Mouse (Mus musculus) forebrain, embryonic 11.5 days (tissue): ENCODE results near the gene Tmem131. TPM values are rescaled to one million over a fixed set of nuclear protein-coding genes. Genes with fewer than 3 reads are reported as not detected.

Source experiments
- ATAC-seq: fragments of 200-750 bp; cut with Nextera tagmentation; replicated peaks from 2 replicates; pipeline ENCODE4 v1.8.0; 2017; ENCODE audit warnings: moderate TSS enrichment; ENCODE audit not compliant: low FRiP score
- DNase-seq: peaks from one replicate; pipeline ENCODE4 v3.0.0-alpha.2; 2017; ENCODE audit warnings: low spot score
- H3K27ac ChIP-seq: fragments of 300-500 bp; sonication (generic); 2 replicates; pipeline ENCODE4 v1.5.1; 2014; ENCODE audit warnings: low read depth, low read length
- H3K27me3 ChIP-seq: fragments of 300-500 bp; sonication (generic); 2 replicates; pipeline ENCODE4 v1.6.1; 2014; ENCODE audit warnings: mild to moderate bottlenecking, low read length, mixed read lengths; ENCODE audit not compliant: control insufficient read depth, insufficient read depth
- H3K36me3 ChIP-seq: fragments of 300-500 bp; sonication (generic); 2 replicates; pipeline ENCODE4 v1.6.1; 2014; ENCODE audit warnings: mild to moderate bottlenecking, low read length, moderate library complexity, mixed read lengths; ENCODE audit not compliant: control insufficient read depth, insufficient read depth
- H3K4me1 ChIP-seq: fragments of 300-500 bp; sonication (generic); replicated peaks from 2 replicates; pipeline ENCODE4 v1.6.1; 2014; ENCODE audit warnings: low read length, mixed read lengths; ENCODE audit not compliant: control insufficient read depth, insufficient read depth
- H3K4me2 ChIP-seq: fragments of 300-500 bp; sonication (generic); 2 replicates; pipeline ENCODE4 v1.6.1; 2014; ENCODE audit warnings: low read depth, mild to moderate bottlenecking, low read length, moderate library complexity, mixed read lengths; ENCODE audit not compliant: severe bottlenecking
- H3K4me3 ChIP-seq: fragments of 300-500 bp; sonication (generic); 2 replicates; pipeline ENCODE4 v1.5.1; 2014; ENCODE audit warnings: low read depth, low read length
- H3K9ac ChIP-seq: fragments of 300-500 bp; sonication (generic); 2 replicates; pipeline ENCODE4 v1.6.1; 2014; ENCODE audit warnings: low read length
- H3K9me3 ChIP-seq: fragments of 300-500 bp; sonication (generic); 2 replicates; pipeline ENCODE4 v1.6.1; 2016; ENCODE audit warnings: low read length, mixed read lengths; ENCODE audit not compliant: control insufficient read depth
- WGBS: fragments of 180-500 bp; shearing (Covaris S2); extraction: QIAGEN DNeasy Blood & Tissue Kit; methylation state at CpG from one replicate; pipeline ENCODE4 v1.1.7; 2014; 5-methylcytosine and 5-hydroxymethylcytosine counted together
- polyA plus RNA-seq: library from polyadenylated mRNA; unstranded; fragments of >200 nt; fragmentation: Nextera tagmentation; extraction: Ambion mirVana; gene quantifications from 2 replicates; pipeline ENCODE4 v1.2.1, GENCODE M21; 2014

The Tmem131 gene
- polyA plus RNA-seq, 1 experiment from 2014 or later = 23.3 TPM

GRCm38 (mm10) chr1:36759076-36759475 is 184.4 kb downstream of the Tmem131 start:
- ATAC-seq (no peak), DNase-seq (no peak)
- no peaks in the 10 kb centered on the region for H3K36me3 ChIP-seq
- WGBS = 88% methylated on average over 18 of the region's 18 CpGs
- H3K27ac ChIP-seq = no peak overlapping the region
- no peak overlapping the region for H3K4me3 ChIP-seq
- no peak overlapping the region for H3K9ac ChIP-seq
- H3K4me1 ChIP-seq = no peaks in the 10 kb centered on the region
- no peak overlapping the region for H3K4me2 ChIP-seq
- no peaks in the 10 kb centered on the region for H3K27me3 ChIP-seq
- no peaks in the 10 kb centered on the region for H3K9me3 ChIP-seq

DNA sequence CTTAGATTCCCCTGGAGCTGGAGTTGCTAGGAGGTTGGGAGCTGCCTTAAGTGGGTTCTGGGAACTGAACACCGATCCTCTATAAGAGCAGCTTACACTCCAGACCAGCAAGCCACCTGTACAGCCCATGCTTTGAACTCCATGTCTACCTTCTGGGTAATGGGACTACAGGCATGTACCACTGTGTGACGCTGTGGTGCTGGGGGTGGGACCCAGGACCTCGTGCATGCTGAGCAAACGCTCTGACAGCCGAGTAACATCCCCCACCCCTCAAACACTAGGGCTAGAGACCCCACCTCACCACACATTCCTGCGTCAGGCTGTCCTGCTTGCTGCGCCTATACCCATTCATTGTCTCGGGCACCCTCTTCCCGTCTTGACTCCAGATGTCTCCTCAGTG is 184.9 kb downstream of the Tmem131 start:
- no peaks in the 10 kb centered on the region for H3K27me3 ChIP-seq
- H3K9ac ChIP-seq = no peak overlapping the region
- WGBS = 83% methylated on average over 9 of the region's 9 CpGs
- DNase-seq (no peak), ATAC-seq (no peak)
- H3K36me3 ChIP-seq = no peaks in the 10 kb centered on the region
- no peak overlapping the region for H3K4me3 ChIP-seq
- no peak overlapping the region for H3K4me2 ChIP-seq
- no peaks in the 10 kb centered on the region for H3K9me3 ChIP-seq
- no peak overlapping the region for H3K27ac ChIP-seq
- H3K4me1 ChIP-seq = no peaks in the 10 kb centered on the region

DNA sequence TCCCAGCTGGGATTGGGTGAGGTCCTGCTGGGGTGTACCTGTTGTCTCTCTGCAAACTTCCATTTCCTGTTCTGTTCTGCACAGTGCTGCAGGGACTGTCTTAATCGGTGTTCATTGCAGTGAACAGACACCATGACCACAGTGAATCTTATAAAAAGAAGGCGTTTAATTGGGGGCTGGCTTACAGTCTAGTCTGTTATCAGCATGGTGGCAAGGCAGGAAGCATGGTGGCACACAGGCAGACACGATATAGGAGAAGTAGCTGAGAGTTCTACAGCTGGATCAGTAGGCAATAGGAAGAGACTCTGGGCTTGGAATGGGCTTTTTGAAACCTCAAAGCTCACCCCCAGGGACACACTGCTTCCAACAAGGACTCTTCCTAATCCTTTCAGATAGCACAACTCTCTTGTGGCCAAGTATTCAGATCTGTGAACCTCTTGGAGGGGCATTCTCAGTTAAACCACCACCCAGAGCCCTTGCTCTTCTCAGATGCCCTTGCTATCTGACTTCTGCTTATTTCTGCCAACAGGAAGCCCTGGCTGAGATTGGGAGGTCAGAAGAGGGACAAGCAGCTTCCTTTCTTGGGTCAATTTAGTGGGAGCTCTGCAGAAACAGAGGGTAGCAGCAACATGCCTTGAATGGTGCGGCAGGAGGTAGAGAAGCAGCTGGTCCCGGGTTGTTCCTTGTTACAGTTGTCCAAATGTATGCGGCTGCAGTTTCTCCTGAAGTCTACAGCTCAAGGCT is 189.4 kb downstream of the Tmem131 start:
- DNase-seq = no peak
- Histone ChIP-seq H3K9ac (no peak overlapping the region), H3K4me3 (no peak overlapping the region), H3K36me3 (no peaks in the 10 kb centered on the region), H3K4me1 (no peaks in the 10 kb centered on the region), H3K27ac (no peak overlapping the region), H3K9me3 (no peaks in the 10 kb centered on the region), H3K4me2 (no peak overlapping the region), H3K27me3 (no peaks in the 10 kb centered on the region)
- WGBS = 91% methylated on average over 6 of the region's 6 CpGs
- no peak for ATAC-seq

- H3K36me3 ChIP-seq = no peaks in the 10 kb centered on the region
Observed at GRCm38 (mm10) chr1:36746452-36746851, 197.0 kb downstream of the Tmem131 start.

GRCm38 (mm10) chr1:36745661-36746060 is 197.8 kb downstream of the Tmem131 start:
- WGBS = 38% methylated on average over 4 of the region's 4 CpGs
- Histone ChIP-seq H3K4me2 (no peak overlapping the region), H3K9ac (no peak overlapping the region), H3K36me3 (no peaks in the 10 kb centered on the region), H3K4me1 (0 out of 2 replicates have a peak, but pooled peaks cover 2% of the 10 kb centered on the region), H3K4me3 (no peak overlapping the region), H3K27ac (no peak overlapping the region), H3K9me3 (no peaks in the 10 kb centered on the region), H3K27me3 (no peaks in the 10 kb centered on the region)
- no peak for DNase-seq
- no peak for ATAC-seq

More at GRCm38 (mm10) chr1:36746452-36746851, 197.0 kb downstream of the Tmem131 start:
- DNase-seq (peak; percentile 81), ATAC-seq (no peak)
- Histone ChIP-seq H3K4me2 (no peak overlapping the region), H3K4me1 (0 out of 2 replicates have a peak, but pooled peaks cover 2% of the 10 kb centered on the region), H3K9me3 (no peaks in the 10 kb centered on the region), H3K9ac (no peak overlapping the region), H3K27ac (no peak overlapping the region), H3K4me3 (no peak overlapping the region), H3K27me3 (no peaks in the 10 kb centered on the region)
- 43% methylated on average over 15 of the region's 15 CpGs for WGBS

DNA sequence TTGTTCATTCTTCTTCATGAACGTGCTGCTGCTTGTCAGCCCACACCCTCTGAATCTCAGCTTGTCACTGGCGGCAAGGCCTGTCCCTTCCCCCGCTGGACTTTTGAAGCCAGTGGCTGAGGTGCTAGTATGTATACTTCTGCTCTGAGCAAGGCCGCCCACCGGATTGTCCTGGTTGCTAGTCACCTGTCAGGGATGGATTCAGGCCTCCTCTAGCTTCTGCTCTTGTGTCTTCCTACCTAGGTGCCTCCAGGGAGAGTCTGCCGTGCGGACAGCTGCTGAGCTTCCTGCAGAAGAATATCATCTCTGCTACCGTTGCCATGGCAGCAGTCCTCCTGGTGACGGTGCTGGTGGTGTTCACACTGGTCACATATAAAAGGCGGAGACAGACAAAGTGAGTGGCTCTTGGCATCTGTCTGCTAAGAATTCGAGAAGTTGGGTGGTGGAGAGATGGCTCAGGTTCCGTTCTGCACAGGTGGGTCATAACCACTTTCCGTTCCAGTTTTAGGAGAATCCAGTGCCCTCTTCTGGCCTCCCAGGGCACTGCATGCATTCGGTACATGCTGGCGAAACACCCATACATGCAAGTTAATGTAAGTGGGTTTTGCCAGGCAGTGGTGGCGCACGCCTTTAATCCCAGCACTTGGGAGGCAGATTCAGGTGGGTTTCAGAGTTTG is 199.1 kb downstream of the Tmem131 start:
- Histone ChIP-seq H3K27me3 (no peaks in the 10 kb centered on the region), H3K36me3 (no peaks in the 10 kb centered on the region), H3K9ac (no peak overlapping the region), H3K9me3 (no peaks in the 10 kb centered on the region), H3K4me1 (0 out of 2 replicates have a peak, but pooled peaks cover 2% of the 10 kb centered on the region), H3K27ac (no peak overlapping the region), H3K4me3 (no peak overlapping the region), H3K4me2 (peak overlapping the region; percentile 42)
- WGBS = 28% methylated on average over 17 of the region's 17 CpGs
- no peak for ATAC-seq
- DNase-seq = peak; percentile 84

DNA sequence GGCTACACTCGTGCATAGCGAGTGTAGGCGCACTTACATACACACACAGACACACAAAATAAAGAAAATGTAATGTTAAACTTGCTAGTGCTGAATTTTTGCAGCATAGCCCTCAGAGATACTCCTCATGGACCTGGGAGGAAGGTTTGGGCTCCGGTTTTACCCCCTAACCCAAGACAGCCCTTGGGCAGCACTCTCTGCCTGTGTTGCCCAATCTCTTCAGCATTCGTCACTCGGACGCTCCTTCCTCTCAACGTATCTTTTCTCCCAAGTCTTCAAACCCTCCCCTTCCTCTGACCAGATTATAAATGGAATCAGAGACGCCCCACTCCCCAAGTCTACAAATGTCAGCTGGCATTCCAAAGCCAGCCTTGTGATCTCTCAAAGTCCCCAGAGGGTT is 200.4 kb downstream of the Tmem131 start:
- H3K27me3 ChIP-seq = no peaks in the 10 kb centered on the region
- 0 out of 2 replicates have a peak, but pooled peaks cover 2% of the 10 kb centered on the region for H3K4me1 ChIP-seq
- no peak overlapping the region for H3K4me3 ChIP-seq
- WGBS = 82% methylated on average over 9 of the region's 9 CpGs
- no peak for DNase-seq
- H3K36me3 ChIP-seq = no peaks in the 10 kb centered on the region
- H3K27ac ChIP-seq = no peak overlapping the region
- H3K9me3 ChIP-seq = no peaks in the 10 kb centered on the region
- H3K9ac ChIP-seq = no peak overlapping the region
- no peak overlapping the region for H3K4me2 ChIP-seq
- ATAC-seq = no peak
